Mouse (Mus musculus): ENCODE results near the gene Pmf1. TPM values are rescaled to one million over a fixed set of nuclear protein-coding genes. Genes with fewer than 3 reads are reported as not detected.
"Not testable (repeated sequence)": the region's sequence is repeated elsewhere in the genome, so short reads cannot be mapped to it uniquely, and the experiment has no call there.

Pmf1 gene
- polyA plus RNA-seq, 1 experiment from 2014 or later = 87.0 TPM

- H3K27me3 ChIP-seq (replicated peaks; ENCODE audit: control insufficient read depth, insufficient read depth, low read length); H3K4me2 ChIP-seq (ENCODE audit: low read depth, low read length); H3K36me3 ChIP-seq (ENCODE audit: control insufficient read depth, insufficient read depth, low read length); H3K4me3 ChIP-seq (ENCODE audit: low read depth, low read length); DNase-seq (ENCODE audit: low spot score); H3K9ac ChIP-seq (ENCODE audit: low read depth, low read length); ATAC-seq (ENCODE audit: low read depth); H3K27ac ChIP-seq (replicated peaks; ENCODE audit: low read depth, low read length); H3K4me1 ChIP-seq (ENCODE audit: control insufficient read depth, insufficient read depth, low read length); H3K9me3 ChIP-seq (ENCODE audit: control insufficient read depth, low read length): not testable (repeated sequence)
- 91% methylated on average over 9 of the region's 9 CpGs for whole genome bisulfite sequencing
These were observed 37.5 kb downstream of the Pmf1 start, which contains the start of gene Bglap3 for GRCm38 (mm10) chr3:88372643-88373042. Gene Bglap3, minus strand, starts transcription at chr3:88372743.

DNA sequence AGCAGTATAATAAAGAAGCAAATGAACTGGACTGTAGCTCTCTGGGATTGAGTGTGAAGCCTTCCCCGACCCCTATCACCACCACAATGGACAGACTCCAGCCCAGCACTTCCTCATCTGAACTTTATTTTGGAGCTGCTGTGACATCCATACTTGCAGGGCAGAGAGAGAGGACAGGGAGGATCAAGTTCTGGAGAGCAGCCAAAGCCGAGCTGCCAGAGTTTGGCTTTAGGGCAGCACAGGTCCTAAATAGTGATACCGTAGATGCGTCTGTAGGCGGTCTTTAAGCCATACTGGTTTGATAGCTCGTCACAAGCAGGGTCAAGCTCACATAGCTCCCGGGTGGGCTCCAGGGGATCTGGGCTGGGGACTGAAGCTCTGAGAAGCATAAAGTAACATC, 41.6 kb downstream of the Pmf1 start:
- not testable (repeated sequence) for H3K27ac ChIP-seq (replicated peaks; ENCODE audit: low read depth, low read length); H3K4me3 ChIP-seq (ENCODE audit: low read depth, low read length); DNase-seq (ENCODE audit: low spot score); ATAC-seq (ENCODE audit: low read depth); H3K4me2 ChIP-seq (ENCODE audit: low read depth, low read length); H3K9me3 ChIP-seq (ENCODE audit: control insufficient read depth, low read length); H3K36me3 ChIP-seq (ENCODE audit: control insufficient read depth, insufficient read depth, low read length); H3K9ac ChIP-seq (ENCODE audit: low read depth, low read length); H3K4me1 ChIP-seq (ENCODE audit: control insufficient read depth, insufficient read depth, low read length)
- peaks cover 16% of the 10 kb centered on the region for H3K27me3 ChIP-seq (replicated peaks; ENCODE audit: control insufficient read depth, insufficient read depth, low read length)
- WGBS = 77% methylated on average over 7 of the region's 7 CpGs

- not testable (repeated sequence) for DNase-seq (ENCODE audit: low spot score)
- whole genome bisulfite sequencing = 45% methylated on average over 3 of the region's 7 CpGs
- peak overlapping the region; percentile 46; the same call in 1 of the 2 replicates for H3K4me2 ChIP-seq (ENCODE audit: low read depth, low read length)
These were observed 42.6 kb downstream of the Pmf1 start for GRCm38 (mm10) chr3:88367517-88367916.

DNA sequence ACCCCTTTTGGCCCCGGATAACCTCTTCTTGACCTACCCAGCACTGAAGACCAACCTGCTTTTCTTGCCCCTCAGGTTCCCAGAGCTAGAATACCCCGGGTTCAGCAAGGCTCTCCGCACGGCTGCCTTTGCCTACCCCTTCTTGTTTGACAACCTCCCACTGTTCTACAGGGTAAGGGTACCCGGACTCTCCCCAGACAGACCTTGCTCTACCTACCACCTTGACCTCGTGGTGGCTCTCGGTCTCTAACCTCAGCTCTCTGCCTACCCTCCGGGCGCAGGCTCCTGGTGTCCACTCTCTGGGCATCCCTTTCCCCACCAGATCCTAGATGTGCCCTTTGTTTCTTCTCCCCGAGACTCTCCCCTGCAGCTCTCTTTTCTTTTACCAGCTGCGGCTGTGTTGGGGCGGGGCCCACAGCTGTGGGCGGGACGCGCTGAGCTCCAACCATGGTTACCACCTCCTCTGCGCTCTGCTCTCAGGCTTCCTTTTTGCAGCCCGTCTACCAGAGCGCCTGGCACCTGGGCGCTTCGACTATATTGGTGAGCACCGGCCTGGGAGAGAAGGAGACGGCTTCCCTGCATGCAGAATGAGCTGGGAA, 43.2 kb downstream of the Pmf1 start:
- peak; percentile 45 for DNase-seq (ENCODE audit: low spot score)
- H3K9ac ChIP-seq (ENCODE audit: low read depth, low read length); H3K4me1 ChIP-seq (ENCODE audit: control insufficient read depth, insufficient read depth, low read length); H3K9me3 ChIP-seq (ENCODE audit: control insufficient read depth, low read length); H3K36me3 ChIP-seq (ENCODE audit: control insufficient read depth, insufficient read depth, low read length); H3K27ac ChIP-seq (replicated peaks; ENCODE audit: low read depth, low read length): not testable (repeated sequence)
- peak; percentile 86 for ATAC-seq (ENCODE audit: low read depth)
- WGBS = 1% methylated on average over 15 of the region's 22 CpGs
- Histone ChIP-seq H3K4me3 (ENCODE audit: low read depth, low read length) (peak overlapping the region; percentile 24; the same call in 1 of the 2 replicates), H3K27me3 (replicated peaks; ENCODE audit: control insufficient read depth, insufficient read depth, low read length) (peaks cover 16% of the 10 kb centered on the region), H3K4me2 (ENCODE audit: low read depth, low read length) (peak overlapping the region; percentile 46)

More at GRCm38 (mm10) chr3:88367517-88367916, 42.6 kb downstream of the Pmf1 start:
- H3K9ac ChIP-seq (ENCODE audit: low read depth, low read length); H3K4me3 ChIP-seq (ENCODE audit: low read depth, low read length); H3K36me3 ChIP-seq (ENCODE audit: control insufficient read depth, insufficient read depth, low read length); H3K27ac ChIP-seq (replicated peaks; ENCODE audit: low read depth, low read length); ATAC-seq (ENCODE audit: low read depth); H3K9me3 ChIP-seq (ENCODE audit: control insufficient read depth, low read length); H3K4me1 ChIP-seq (ENCODE audit: control insufficient read depth, insufficient read depth, low read length): not testable (repeated sequence)
- peaks cover 16% of the 10 kb centered on the region for H3K27me3 ChIP-seq (replicated peaks; ENCODE audit: control insufficient read depth, insufficient read depth, low read length)

GRCm38 (mm10) chr3:88365705-88366361, 44.3 kb downstream of the Pmf1 start:
- H3K27me3 ChIP-seq (replicated peaks; ENCODE audit: control insufficient read depth, insufficient read depth, low read length) = peaks cover 16% of the 10 kb centered on the region
- no peak overlapping the region for H3K9ac ChIP-seq (ENCODE audit: low read depth, low read length)
- 47% methylated on average over 32 of the region's 34 CpGs for WGBS
- DNase-seq (ENCODE audit: low spot score) (no peak), ATAC-seq (ENCODE audit: low read depth) (no peak)
- peaks cover 6% of the 10 kb centered on the region; the same call in 1 of the 2 replicates for H3K9me3 ChIP-seq (ENCODE audit: control insufficient read depth, low read length)
- no peak overlapping the region for H3K27ac ChIP-seq (replicated peaks; ENCODE audit: low read depth, low read length)
- peaks cover 6% of the 10 kb centered on the region; the same call in 1 of the 2 replicates for H3K4me1 ChIP-seq (ENCODE audit: control insufficient read depth, insufficient read depth, low read length)
- peaks cover 17% of the 10 kb centered on the region for H3K36me3 ChIP-seq (ENCODE audit: control insufficient read depth, insufficient read depth, low read length)
- H3K4me3 ChIP-seq (ENCODE audit: low read depth, low read length) = no peak overlapping the region
- H3K4me2 ChIP-seq (ENCODE audit: low read depth, low read length) = no peak overlapping the region

GRCm38 (mm10) chr3:88364337-88364736, 45.8 kb downstream of the Pmf1 start, which contains the start of gene Paqr6:
Gene Paqr6, plus strand, starts transcription at chr3:88364584.
- H3K27ac ChIP-seq (replicated peaks; ENCODE audit: low read depth, low read length) = peak within 1 kb of the TSS; percentile 48; the same call in 1 of the 2 replicates
- DNase-seq (ENCODE audit: low spot score) (peak; percentile 47), ATAC-seq (ENCODE audit: low read depth) (0 out of 2 replicates have a peak, but pooled peaks have one; percentile 22)
- H3K4me1 ChIP-seq (ENCODE audit: control insufficient read depth, insufficient read depth, low read length) = peaks cover 6% of the 10 kb centered on the region; the same call in 1 of the 2 replicates
- H3K4me3 ChIP-seq (ENCODE audit: low read depth, low read length) = peak within 1 kb of the TSS; percentile 5; the same call in 1 of the 2 replicates
- peak within 1 kb of the TSS; percentile 42; the same call in 1 of the 2 replicates for H3K9ac ChIP-seq (ENCODE audit: low read depth, low read length)
- peaks cover 32% of the 10 kb centered on the region for H3K36me3 ChIP-seq (ENCODE audit: control insufficient read depth, insufficient read depth, low read length)
- no peaks in the 10 kb centered on the region for H3K9me3 ChIP-seq (ENCODE audit: control insufficient read depth, low read length)
- peak within 1 kb of the TSS; percentile 41 for H3K4me2 ChIP-seq (ENCODE audit: low read depth, low read length)
- peaks cover 16% of the 10 kb centered on the region for H3K27me3 ChIP-seq (replicated peaks; ENCODE audit: control insufficient read depth, insufficient read depth, low read length)
- 2% methylated on average over 15 of the region's 16 CpGs for WGBS

DNA sequence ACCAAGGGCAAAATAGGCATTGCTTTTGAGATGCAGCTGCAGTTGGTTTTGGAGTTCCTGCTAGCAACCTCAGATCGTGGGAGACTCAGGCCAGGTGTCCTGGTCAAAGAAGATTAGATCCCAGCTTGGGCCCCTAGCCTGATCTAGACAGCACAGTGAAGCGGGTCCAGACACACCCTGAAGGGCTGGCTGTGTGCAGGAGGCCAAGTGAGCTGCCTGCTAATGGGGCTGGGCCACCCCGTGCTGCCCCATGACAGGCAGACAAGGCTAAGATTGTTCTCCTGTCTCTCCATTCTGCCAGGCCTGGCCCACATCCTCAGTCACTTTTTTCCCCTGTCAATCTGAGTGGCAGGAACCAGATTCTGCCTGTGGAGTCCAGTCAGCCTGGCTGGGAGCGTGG, 46.4 kb downstream of the Pmf1 start:
- H3K4me2 ChIP-seq (ENCODE audit: low read depth, low read length) = no peak overlapping the region
- peak overlapping the region; percentile 48; the same call in 1 of the 2 replicates for H3K27ac ChIP-seq (replicated peaks; ENCODE audit: low read depth, low read length)
- no peaks in the 10 kb centered on the region for H3K9me3 ChIP-seq (ENCODE audit: control insufficient read depth, low read length)
- H3K4me3 ChIP-seq (ENCODE audit: low read depth, low read length) = no peak overlapping the region
- peaks cover 16% of the 10 kb centered on the region for H3K27me3 ChIP-seq (replicated peaks; ENCODE audit: control insufficient read depth, insufficient read depth, low read length)
- peaks cover 38% of the 10 kb centered on the region for H3K36me3 ChIP-seq (ENCODE audit: control insufficient read depth, insufficient read depth, low read length)
- ATAC-seq (ENCODE audit: low read depth) (no peak), DNase-seq (ENCODE audit: low spot score) (no peak)
- H3K9ac ChIP-seq (ENCODE audit: low read depth, low read length) = no peak overlapping the region
- peaks cover 6% of the 10 kb centered on the region; the same call in 1 of the 2 replicates for H3K4me1 ChIP-seq (ENCODE audit: control insufficient read depth, insufficient read depth, low read length)
- 46% methylated on average over 4 of the region's 4 CpGs for WGBS

- Histone ChIP-seq H3K9me3 (ENCODE audit: control insufficient read depth, low read length) (no peaks in the 10 kb centered on the region), H3K27ac (replicated peaks; ENCODE audit: low read depth, low read length) (no peak overlapping the region), H3K36me3 (ENCODE audit: control insufficient read depth, insufficient read depth, low read length) (peaks cover 57% of the 10 kb centered on the region), H3K4me1 (ENCODE audit: control insufficient read depth, insufficient read depth, low read length) (peaks cover 6% of the 10 kb centered on the region; the same call in 1 of the 2 replicates), H3K9ac (ENCODE audit: low read depth, low read length) (no peak overlapping the region), H3K4me2 (ENCODE audit: low read depth, low read length) (no peak overlapping the region), H3K4me3 (ENCODE audit: low read depth, low read length) (no peak overlapping the region), H3K27me3 (replicated peaks; ENCODE audit: control insufficient read depth, insufficient read depth, low read length) (peaks cover 16% of the 10 kb centered on the region)
- no peak for ATAC-seq (ENCODE audit: low read depth)
- DNase-seq (ENCODE audit: low spot score) = no peak
- WGBS = 83% methylated on average over 2 of the region's 2 CpGs
These were observed 48.4 kb downstream of the Pmf1 start for GRCm38 (mm10) chr3:88361612-88362313.

Data from embryonic facial prominence, embryonic 14.5 days (tissue).